Mouse (Mus musculus): ENCODE data around the gene Olfr137.

The Olfr137 gene

DNA sequence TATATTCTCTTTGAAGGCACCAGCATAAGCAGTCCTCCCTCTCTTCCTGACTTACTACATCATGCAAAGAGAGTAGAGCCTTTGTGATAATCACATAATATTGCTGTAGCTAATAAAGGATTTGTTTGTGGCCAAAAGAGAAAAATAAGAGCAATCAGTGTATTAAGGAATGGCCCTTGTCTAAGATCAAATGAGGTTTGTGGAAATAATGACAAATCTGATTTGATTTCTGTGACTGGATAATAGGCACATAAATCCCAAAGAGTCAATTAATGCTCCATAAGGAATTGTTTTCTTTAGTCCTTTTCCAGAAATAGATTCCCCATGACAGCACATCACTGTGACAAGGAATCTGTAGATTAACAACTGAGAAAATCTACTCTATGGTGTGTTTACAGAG, at the start of gene Olfr137:
Gene Olfr137, minus strand, starts transcription at position 101 of the 400 bp plus-strand sequence.
- ATAC-seq (ENCODE audit: low TSS enrichment): no peak

GRCm38 (mm10) chr17:38329531-38329930, 22.2 kb upstream of the Olfr137 start, which contains the start of gene Olfr136:
Olfr136 (plus strand) TSS chr17:38329831.
- no peak for ATAC-seq (ENCODE audit: low TSS enrichment)

DNA sequence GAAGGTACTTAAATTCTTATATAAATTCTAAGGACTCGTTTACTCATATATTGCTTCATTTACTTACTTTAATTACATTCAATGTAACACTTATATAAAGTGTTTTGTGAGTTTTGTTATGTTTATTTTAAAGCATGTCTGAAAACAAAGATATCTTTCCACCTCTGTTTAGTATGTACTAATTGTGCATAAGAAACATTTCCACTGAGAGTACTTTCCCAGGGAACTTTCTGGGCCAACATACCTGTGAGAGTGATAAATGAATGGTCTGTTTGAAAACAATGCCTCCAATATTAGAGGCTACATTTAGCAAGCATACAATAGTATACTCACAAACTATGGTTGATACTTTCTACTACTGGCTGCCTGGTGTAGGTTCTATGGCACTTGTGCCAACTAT, 46.6 kb downstream of the Olfr137 start, which contains the start of gene Olfr138:
Gene Olfr138, plus strand, starts transcription at position 301 of the 400 bp plus-strand sequence.
- no peak for ATAC-seq (ENCODE audit: low TSS enrichment)
